Mouse (Mus musculus): ENCODE measurements around the gene Bex6.

DNA sequence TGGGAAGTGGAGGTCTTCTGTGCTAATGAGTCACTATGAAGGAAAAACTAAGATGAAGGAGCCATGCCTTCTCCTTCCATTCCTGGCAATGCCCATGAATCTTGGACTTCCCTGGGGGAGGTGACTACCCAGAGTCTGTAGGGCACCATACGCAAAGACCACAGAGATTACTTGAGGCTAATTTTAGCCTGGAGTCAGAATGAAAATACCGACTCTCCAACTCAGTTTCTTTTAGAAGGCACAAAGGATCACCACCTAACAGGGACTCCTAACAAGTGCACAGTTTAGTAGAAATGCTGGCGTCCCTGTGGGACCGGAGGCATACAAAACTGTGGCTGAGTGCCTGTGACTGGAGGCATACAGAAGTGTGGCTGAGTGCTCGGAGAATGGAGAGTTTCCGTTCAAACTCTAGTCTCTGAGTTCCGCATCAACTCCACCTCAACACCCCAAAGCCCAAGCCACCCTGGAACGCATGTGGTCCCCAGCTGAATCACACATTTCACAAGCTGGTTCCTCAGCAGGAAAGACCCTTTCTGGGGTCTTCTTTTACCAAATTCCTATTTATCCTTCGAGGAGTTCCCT, 18.8 kb upstream of the Bex6 start:
- no peak for TF ChIP-seq POLR2A (IDR thresholded peaks at IDR 0.05; ENCODE audit: control insufficient read depth, extremely low read depth, insufficient read depth, low read length, poor library complexity)
- TF ChIP-seq CTCF (IDR thresholded peaks at IDR 0.05; ENCODE audit: borderline replicate concordance, control insufficient read depth, extremely low read depth, insufficient read depth, low read length, poor library complexity) = no peak

Measured in thymus, adult 2 months (tissue).